Mouse (Mus musculus): ENCODE results near the gene Pip4k2a. TPM values are rescaled to one million over a fixed set of nuclear protein-coding genes. Genes with fewer than 3 reads are reported as not detected.

Gene Pip4k2a
- polyA plus RNA-seq, 1 experiment from 2014 or later = 11.8 TPM

DNA sequence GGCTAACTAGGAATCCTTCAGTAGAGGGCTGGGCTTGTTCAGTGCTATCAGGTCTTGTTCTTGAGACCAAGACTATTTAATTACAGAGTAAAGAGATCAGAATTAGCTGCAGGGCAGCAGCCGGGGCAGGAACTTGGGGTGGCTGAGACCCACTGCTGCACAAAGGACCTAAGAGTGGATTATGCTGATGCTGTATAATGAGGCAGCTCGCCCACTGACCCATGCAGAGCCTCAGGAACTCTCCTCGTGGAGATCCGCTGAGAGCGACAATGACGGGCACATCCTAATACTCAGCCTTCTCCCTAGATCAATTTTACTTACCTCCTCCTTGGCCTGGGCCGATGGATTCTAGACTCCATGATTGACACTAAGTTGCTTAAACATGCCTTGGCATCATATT is 64.5 kb downstream of the Pip4k2a start:
- Histone ChIP-seq H3K27me3 (no peaks in the 10 kb centered on the region), H3K27ac (replicated peaks) (no peak overlapping the region), H3K9me3 (no peaks in the 10 kb centered on the region), H3K36me3 (no peaks in the 10 kb centered on the region), H3K4me2 (replicated peaks) (no peak overlapping the region), H3K4me3 (no peak overlapping the region), H3K9ac (replicated peaks) (no peak overlapping the region), H3K4me1 (no peaks in the 10 kb centered on the region)
- 20% methylated on average over 7 of the region's 7 CpGs for WGBS
- peak; percentile 24; the same call in 1 of the 2 replicates for ATAC-seq (replicated peaks)

DNA sequence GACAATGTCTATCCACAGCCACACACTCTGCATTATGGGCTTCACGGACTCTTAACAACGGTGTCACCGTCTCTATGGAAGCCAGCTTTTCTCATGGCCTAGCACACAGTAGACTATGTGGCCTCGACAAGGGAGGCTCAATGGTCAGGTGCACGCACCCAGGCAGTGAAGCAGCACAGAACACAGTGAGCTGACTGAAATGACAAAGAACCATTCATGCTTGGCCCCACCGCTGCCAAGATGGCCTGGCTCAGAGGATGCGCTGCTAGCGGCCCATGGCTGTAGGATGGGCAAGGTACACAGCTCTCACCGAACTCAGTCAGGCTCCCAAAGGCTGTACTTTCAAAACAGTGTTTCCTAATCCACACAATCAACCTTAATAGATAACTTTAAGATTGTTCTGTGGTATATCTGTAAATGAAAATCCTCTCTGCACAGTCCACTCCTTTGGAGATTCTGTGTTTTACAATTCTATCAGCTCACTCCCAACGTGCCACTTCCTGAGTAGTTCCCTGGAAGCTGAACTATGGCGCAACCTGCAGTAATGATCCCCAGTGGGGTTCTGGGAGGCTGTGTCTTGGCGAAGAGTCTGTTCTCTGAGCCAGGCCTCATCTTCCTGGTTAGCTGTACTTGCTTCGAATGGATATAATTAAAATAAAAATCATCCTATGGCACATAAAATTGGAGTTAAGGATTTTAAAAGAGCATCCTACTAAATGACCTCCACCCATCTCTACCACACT is 67.4 kb downstream of the Pip4k2a start:
- Histone ChIP-seq H3K4me1 (no peaks in the 10 kb centered on the region), H3K27me3 (no peaks in the 10 kb centered on the region), H3K36me3 (no peaks in the 10 kb centered on the region), H3K4me3 (no peak overlapping the region), H3K4me2 (replicated peaks) (no peak overlapping the region), H3K9ac (replicated peaks) (no peak overlapping the region), H3K9me3 (no peaks in the 10 kb centered on the region), H3K27ac (replicated peaks) (no peak overlapping the region)
- no peak for ATAC-seq (replicated peaks)
- 87% methylated on average over 13 of the region's 13 CpGs for WGBS

GRCm38 (mm10) chr2:18928597-18929257 is 69.2 kb downstream of the Pip4k2a start:
- Histone ChIP-seq H3K4me3 (no peak overlapping the region), H3K4me1 (no peaks in the 10 kb centered on the region), H3K36me3 (no peaks in the 10 kb centered on the region), H3K9me3 (no peaks in the 10 kb centered on the region), H3K27ac (replicated peaks) (no peak overlapping the region), H3K27me3 (no peaks in the 10 kb centered on the region), H3K4me2 (replicated peaks) (no peak overlapping the region), H3K9ac (replicated peaks) (no peak overlapping the region)
- WGBS = 88% methylated on average over 7 of the region's 7 CpGs
- no peak for ATAC-seq (replicated peaks)

DNA sequence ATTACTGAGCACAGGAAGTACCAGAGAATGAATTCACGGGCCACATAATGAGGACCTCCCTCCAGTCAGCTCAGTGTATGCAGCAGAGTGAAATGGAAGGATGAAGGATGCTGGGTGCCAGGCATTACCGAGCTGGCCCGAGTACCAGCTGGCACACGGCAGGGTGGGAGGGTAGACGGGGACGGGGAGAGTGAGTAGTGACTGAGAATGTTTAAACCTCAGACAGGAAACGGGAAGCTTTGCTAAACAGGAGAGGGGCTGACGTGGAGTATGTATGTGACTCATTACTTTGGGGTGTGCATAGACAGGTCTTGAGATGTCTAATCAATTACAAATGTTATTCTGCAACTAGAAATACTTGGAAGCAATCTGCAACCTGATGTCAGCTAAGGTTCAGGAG is 69.7 kb downstream of the Pip4k2a start:
- H3K4me1 ChIP-seq = no peaks in the 10 kb centered on the region

DNA sequence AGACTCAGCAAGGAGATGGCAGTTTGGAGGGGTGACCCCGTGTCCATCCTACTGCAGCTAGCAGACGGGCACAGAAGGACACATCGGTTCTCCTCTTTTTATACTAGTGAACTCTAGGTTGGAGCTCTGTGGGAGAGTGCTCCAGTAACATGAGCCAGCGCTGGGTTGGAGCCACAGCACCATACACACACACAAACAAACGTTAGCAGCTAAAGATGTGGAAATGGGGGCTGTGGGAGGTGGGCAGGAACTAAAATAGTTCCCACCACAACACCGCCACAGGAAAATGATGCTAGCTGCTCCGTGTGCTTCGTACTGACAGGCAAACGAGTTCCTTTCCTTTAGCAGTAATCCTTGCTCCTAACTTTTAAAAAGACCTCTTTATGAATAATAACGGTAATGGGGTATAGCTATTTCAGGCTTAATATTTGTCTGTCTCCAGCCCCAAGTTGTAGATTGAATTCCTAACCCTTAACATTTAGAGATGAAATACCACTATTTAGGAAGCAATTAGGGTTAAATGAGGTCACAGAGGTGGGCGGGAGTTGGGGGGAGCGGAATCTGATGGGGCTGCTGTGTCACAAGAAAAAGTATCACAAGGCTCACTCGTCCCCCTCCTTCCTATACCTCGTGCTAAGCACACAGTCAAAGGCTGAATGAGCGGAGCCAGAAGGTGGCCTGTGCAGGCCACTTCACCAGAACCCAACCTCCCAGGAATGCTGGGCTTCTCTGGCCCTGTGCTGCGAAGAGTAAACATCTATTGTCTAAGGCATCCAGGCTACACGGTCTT is 73.9 kb downstream of the Pip4k2a start:
- WGBS = 46% methylated on average over 17 of the region's 17 CpGs
- H3K4me3 ChIP-seq = no peak overlapping the region
- no peaks in the 10 kb centered on the region for H3K27me3 ChIP-seq
- no peaks in the 10 kb centered on the region for H3K9me3 ChIP-seq
- no peaks in the 10 kb centered on the region for H3K4me1 ChIP-seq
- H3K27ac ChIP-seq (replicated peaks) = no peak overlapping the region
- ATAC-seq (replicated peaks) = no peak
- no peak overlapping the region for H3K4me2 ChIP-seq (replicated peaks)
- no peaks in the 10 kb centered on the region for H3K36me3 ChIP-seq
- no peak overlapping the region for H3K9ac ChIP-seq (replicated peaks)

More for the DNA sequence above, 69.7 kb downstream of the Pip4k2a start:
- ATAC-seq (replicated peaks) = peak; percentile 44; the same call in 1 of the 2 replicates
- H3K27me3 ChIP-seq = no peaks in the 10 kb centered on the region
- no peak overlapping the region for H3K27ac ChIP-seq (replicated peaks)
- no peak overlapping the region for H3K4me2 ChIP-seq (replicated peaks)
- 56% methylated on average over 8 of the region's 8 CpGs for WGBS
- no peaks in the 10 kb centered on the region for H3K36me3 ChIP-seq
- no peak overlapping the region for H3K9ac ChIP-seq (replicated peaks)
- H3K9me3 ChIP-seq = no peaks in the 10 kb centered on the region
- H3K4me3 ChIP-seq = no peak overlapping the region

GRCm38 (mm10) chr2:18923098-18923649 is 74.8 kb downstream of the Pip4k2a start:
- no peak overlapping the region for H3K4me2 ChIP-seq (replicated peaks)
- H3K27me3 ChIP-seq = no peaks in the 10 kb centered on the region
- H3K9ac ChIP-seq (replicated peaks) = no peak overlapping the region
- H3K36me3 ChIP-seq = no peaks in the 10 kb centered on the region
- no peak overlapping the region for H3K4me3 ChIP-seq
- no peak overlapping the region for H3K27ac ChIP-seq (replicated peaks)
- no peaks in the 10 kb centered on the region for H3K9me3 ChIP-seq
- WGBS = 85% methylated on average over 9 of the region's 9 CpGs
- H3K4me1 ChIP-seq = no peaks in the 10 kb centered on the region
- no peak for ATAC-seq (replicated peaks)

GRCm38 (mm10) chr2:18921570-18922180 is 76.3 kb downstream of the Pip4k2a start:
- WGBS = 40% methylated on average over 1 of the region's 1 CpGs
- Histone ChIP-seq H3K4me1 (0 out of 2 replicates have a peak, but pooled peaks cover 1% of the 10 kb centered on the region), H3K27ac (replicated peaks) (no peak overlapping the region), H3K27me3 (no peaks in the 10 kb centered on the region), H3K9me3 (no peaks in the 10 kb centered on the region), H3K4me2 (replicated peaks) (no peak overlapping the region), H3K36me3 (no peaks in the 10 kb centered on the region), H3K4me3 (no peak overlapping the region), H3K9ac (replicated peaks) (no peak overlapping the region)
- no peak for ATAC-seq (replicated peaks)

- Histone ChIP-seq H3K4me2 (replicated peaks) (no peak overlapping the region), H3K9ac (replicated peaks) (no peak overlapping the region), H3K9me3 (no peaks in the 10 kb centered on the region), H3K4me1 (0 out of 2 replicates have a peak, but pooled peaks cover 10% of the 10 kb centered on the region), H3K4me3 (no peak overlapping the region), H3K27ac (replicated peaks) (no peak overlapping the region), H3K36me3 (no peaks in the 10 kb centered on the region), H3K27me3 (no peaks in the 10 kb centered on the region)
- WGBS = 28% methylated on average over 2 of the region's 2 CpGs
- ATAC-seq (replicated peaks) = no peak
Measured at GRCm38 (mm10) chr2:18920461-18920877, 77.5 kb downstream of the Pip4k2a start.

DNA sequence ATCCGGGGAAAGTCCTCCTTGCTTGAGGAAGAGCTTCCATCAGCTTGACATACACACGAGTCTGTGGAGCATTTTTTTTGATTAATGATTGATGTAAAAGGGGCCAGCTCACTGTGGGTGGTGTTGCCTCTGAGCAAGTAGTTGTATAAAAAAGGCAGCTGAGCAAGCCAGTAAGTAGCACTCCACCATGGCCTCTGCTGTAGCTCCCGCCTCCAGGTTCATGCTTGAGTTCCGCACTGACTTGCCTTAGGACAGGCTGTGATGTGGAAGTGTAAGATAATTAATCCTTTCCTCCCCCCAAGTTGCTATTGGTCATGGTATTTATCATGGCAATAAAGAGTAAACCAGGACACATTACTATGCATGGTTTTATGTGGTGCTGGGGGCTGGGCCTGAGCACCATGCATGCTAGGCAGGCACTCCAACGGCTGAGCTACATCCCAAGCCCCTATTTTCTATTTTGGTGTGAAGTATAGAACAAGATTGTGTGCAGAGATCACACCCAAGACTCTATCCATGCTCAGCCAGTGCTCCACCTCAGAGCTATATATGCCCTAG is 78.0 kb downstream of the Pip4k2a start:
- Histone ChIP-seq H3K27me3 (no peaks in the 10 kb centered on the region), H3K4me2 (replicated peaks) (no peak overlapping the region), H3K4me1 (peaks cover 10% of the 10 kb centered on the region; the same call in 1 of the 2 replicates), H3K9me3 (no peaks in the 10 kb centered on the region), H3K4me3 (no peak overlapping the region), H3K9ac (replicated peaks) (no peak overlapping the region), H3K27ac (replicated peaks) (no peak overlapping the region), H3K36me3 (no peaks in the 10 kb centered on the region)
- no peak for ATAC-seq (replicated peaks)
- WGBS = 76% methylated on average over 5 of the region's 5 CpGs

- no peak for ATAC-seq (replicated peaks)
- 97% methylated on average over 2 of the region's 2 CpGs for WGBS
- no peak overlapping the region for H3K4me2 ChIP-seq (replicated peaks)
- no peak overlapping the region for H3K9ac ChIP-seq (replicated peaks)
- no peak overlapping the region for H3K27ac ChIP-seq (replicated peaks)
- no peak overlapping the region for H3K4me3 ChIP-seq
- no peaks in the 10 kb centered on the region for H3K27me3 ChIP-seq
- peaks cover 18% of the 10 kb centered on the region; the same call in 1 of the 2 replicates for H3K4me1 ChIP-seq
- H3K36me3 ChIP-seq = no peaks in the 10 kb centered on the region
- no peaks in the 10 kb centered on the region for H3K9me3 ChIP-seq
Measured at GRCm38 (mm10) chr2:18917838-18918237, 80.1 kb downstream of the Pip4k2a start.

GRCm38 (mm10) chr2:18917380-18917750 is 80.6 kb downstream of the Pip4k2a start:
- no peak for ATAC-seq (replicated peaks)

More at GRCm38 (mm10) chr2:18917380-18917750, 80.6 kb downstream of the Pip4k2a start:
- no peaks in the 10 kb centered on the region for H3K27me3 ChIP-seq
- H3K36me3 ChIP-seq = no peaks in the 10 kb centered on the region
- H3K27ac ChIP-seq (replicated peaks) = no peak overlapping the region
- H3K9ac ChIP-seq (replicated peaks) = no peak overlapping the region
- 97% methylated on average over 1 of the region's 1 CpGs for WGBS
- no peak overlapping the region for H3K4me3 ChIP-seq
- peaks cover 18% of the 10 kb centered on the region; the same call in 1 of the 2 replicates for H3K4me1 ChIP-seq
- no peak overlapping the region for H3K4me2 ChIP-seq (replicated peaks)
- no peaks in the 10 kb centered on the region for H3K9me3 ChIP-seq
